Mouse (Mus musculus) liver, postnatal 0 days (tissue): ENCODE data around the gene Sox5. TPM values are rescaled to one million over a fixed set of nuclear protein-coding genes. Genes with fewer than 3 reads are reported as not detected.
A peak's percentile ranks its signal among the peaks of the same experiment; 100 is the strongest.

ENCODE experiments used
- ATAC-seq: fragments of 200-750 bp; cut with Nextera tagmentation; 2 replicates; pipeline ENCODE4 v1.8.0; 2017; ENCODE audit warnings: mild to moderate bottlenecking, moderate library complexity
- DNase-seq: peaks from one replicate; pipeline ENCODE4 v3.0.0-alpha.2; 2016
- H3K27ac ChIP-seq: fragments of 300-500 bp; sonication (generic); 2 replicates; pipeline ENCODE4 v1.5.1; 2014; ENCODE audit warnings: antibody characterized with exemption, moderate library complexity, mild to moderate bottlenecking, low read depth
- H3K27me3 ChIP-seq: fragments of 300-500 bp; sonication (generic); 2 replicates; pipeline ENCODE4 v1.6.1; 2014; ENCODE audit warnings: low read length, control low read depth, mixed read lengths; ENCODE audit not compliant: insufficient read depth
- H3K36me3 ChIP-seq: fragments of 300-500 bp; sonication (generic); replicated peaks from 2 replicates; pipeline ENCODE4 v1.6.1; 2014; ENCODE audit warnings: mild to moderate bottlenecking, control low read depth, low read length, moderate library complexity, mixed read lengths; ENCODE audit not compliant: insufficient read depth
- H3K4me1 ChIP-seq: fragments of 300-500 bp; sonication (generic); 2 replicates; pipeline ENCODE4 v1.6.1; 2014; ENCODE audit warnings: antibody characterized with exemption, mild to moderate bottlenecking, control low read depth; ENCODE audit not compliant: insufficient read depth
- H3K4me2 ChIP-seq: fragments of 300-500 bp; sonication (generic); 2 replicates; pipeline ENCODE4 v1.6.1; 2014; ENCODE audit warnings: low read depth, mild to moderate bottlenecking, low read length, moderate library complexity, mixed read lengths
- H3K4me3 ChIP-seq: fragments of 300-500 bp; sonication (generic); 2 replicates; pipeline ENCODE4 v1.5.1; 2014; ENCODE audit warnings: low read depth, low read length
- H3K9ac ChIP-seq: fragments of 300-500 bp; sonication (generic); replicated peaks from 2 replicates; pipeline ENCODE4 v1.6.1; 2014; ENCODE audit warnings: mild to moderate bottlenecking, moderate library complexity
- H3K9me3 ChIP-seq: fragments of 300-500 bp; sonication (generic); 2 replicates; pipeline ENCODE4 v1.6.1; 2016; ENCODE audit warnings: mild to moderate bottlenecking, control low read depth, low read length, mixed read lengths
- CTCF ChIP-seq: sonication (generic); IDR thresholded peaks from 2 replicates; pipeline ENCODE4 v1.5.1; 2016; ENCODE audit warnings: antibody characterized with exemption, low read depth
- EP300 ChIP-seq: IDR thresholded peaks from 2 replicates; pipeline ENCODE4 v1.6.1; 2016; ENCODE audit warnings: antibody characterized with exemption, low read depth, mild to moderate bottlenecking
- WGBS: fragments of 180-500 bp; shearing (Covaris S2); extraction: QIAGEN DNeasy Blood & Tissue Kit; methylation state at CpG from one replicate; pipeline ENCODE4 v1.1.7; 2014; ENCODE audit not compliant: insufficient replicate concordance; 5-methylcytosine and 5-hydroxymethylcytosine counted together
- polyA plus RNA-seq: library from polyadenylated mRNA; unstranded; fragments of >200 nt; fragmentation: Nextera tagmentation; extraction: Ambion mirVana; gene quantifications from 2 replicates; pipeline ENCODE4 v1.2.1, GENCODE M21; 2015

Sox5 gene
- polyA plus RNA-seq, 1 experiment from 2014 or later, result 7.5 TPM

DNA sequence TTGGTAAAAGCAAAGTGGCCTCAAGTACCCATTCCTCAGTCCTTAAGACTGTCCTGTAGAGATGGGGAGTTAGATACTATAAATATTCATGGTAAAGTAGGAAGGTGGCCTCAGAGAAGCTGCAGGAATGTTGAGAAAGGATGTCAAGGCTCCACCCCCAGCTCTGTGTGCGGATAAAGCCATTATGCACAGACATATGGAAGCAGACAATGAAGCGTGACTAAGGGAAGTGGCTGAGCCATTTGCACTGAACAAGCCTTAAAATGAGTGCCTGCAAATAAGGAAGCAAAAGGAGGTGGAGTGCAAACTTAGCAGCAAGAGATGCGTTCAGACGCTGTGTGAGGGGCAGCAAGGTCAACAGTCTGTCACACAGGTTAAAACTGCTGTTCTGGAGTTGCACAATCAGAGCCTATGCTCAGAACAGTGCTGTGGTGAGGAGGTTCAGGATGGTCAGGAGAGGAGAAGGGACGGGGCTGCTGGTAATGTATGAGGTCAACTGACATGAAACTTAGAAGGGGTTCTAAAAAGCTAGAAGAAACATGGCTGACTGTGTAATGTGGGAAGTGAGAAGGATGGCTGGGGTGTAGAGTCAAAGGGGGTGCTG lies 35.7 kb upstream of the Sox5 start:
- no peak for TF ChIP-seq EP300
- no peak for TF ChIP-seq CTCF
- DNase-seq (no peak), ATAC-seq (no peak)
- Histone ChIP-seq H3K27me3 (no peaks in the 10 kb centered on the region), H3K9me3 (no peaks in the 10 kb centered on the region), H3K36me3 (no peaks in the 10 kb centered on the region), H3K27ac (no peak overlapping the region), H3K4me1 (peaks cover 7% of the 10 kb centered on the region; the same call in 1 of the 2 replicates), H3K4me3 (no peak overlapping the region), H3K9ac (no peak overlapping the region), H3K4me2 (no peak overlapping the region)
- 43% methylated on average over 5 of the region's 5 CpGs for WGBS

DNA sequence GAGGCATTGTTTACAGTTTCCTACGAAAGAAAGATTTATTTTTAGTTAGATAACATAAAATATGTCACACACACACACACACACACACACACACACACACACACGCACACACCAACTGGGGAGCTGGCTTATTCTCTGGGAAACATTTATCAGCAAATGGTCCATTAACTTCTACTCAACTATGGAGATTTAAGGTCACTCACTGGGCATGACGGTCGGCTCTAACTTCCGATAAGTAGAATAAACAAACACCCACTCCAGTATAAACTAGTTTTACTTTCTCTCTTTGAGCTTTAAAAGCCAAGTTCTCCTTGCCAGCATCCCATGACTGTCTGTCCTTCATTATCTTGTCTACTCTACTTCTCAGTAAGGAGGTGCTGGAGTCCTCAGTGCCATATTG lies 33.8 kb upstream of the Sox5 start:
- H3K9ac ChIP-seq, result no peak overlapping the region
- no peaks in the 10 kb centered on the region for H3K9me3 ChIP-seq
- H3K4me3 ChIP-seq, result no peak overlapping the region
- ATAC-seq (no peak), DNase-seq (no peak)
- TF ChIP-seq CTCF (no peak), EP300 (no peak)
- no peak overlapping the region for H3K27ac ChIP-seq
- WGBS, result 62% methylated on average over 5 of the region's 5 CpGs
- H3K27me3 ChIP-seq, result no peaks in the 10 kb centered on the region
- H3K4me2 ChIP-seq, result no peak overlapping the region
- H3K36me3 ChIP-seq, result no peaks in the 10 kb centered on the region
- peaks cover 6% of the 10 kb centered on the region; the same call in 1 of the 2 replicates for H3K4me1 ChIP-seq

DNA sequence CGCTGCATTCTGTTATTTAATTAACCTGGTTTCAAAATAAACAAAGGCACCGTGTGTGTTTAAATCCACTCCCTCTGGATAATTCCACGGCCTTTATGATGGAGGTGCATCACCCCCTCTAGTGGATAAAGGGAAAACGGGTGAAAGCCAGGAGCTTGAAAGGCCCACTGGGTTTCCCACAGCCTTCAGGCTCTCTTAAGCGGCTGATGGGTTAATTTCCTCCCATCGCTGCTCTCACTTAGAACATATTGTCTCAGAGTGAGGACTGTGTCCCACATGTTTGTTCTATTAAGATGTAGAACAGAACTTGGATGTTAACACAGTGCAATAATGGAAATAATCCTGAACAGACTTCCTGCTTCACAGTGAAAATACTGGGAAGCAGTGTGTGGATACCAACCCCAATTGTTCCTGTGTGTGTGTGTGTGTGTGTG lies 33.2 kb upstream of the Sox5 start:
- peak; percentile 71 for TF ChIP-seq CTCF
- TF ChIP-seq EP300, result no peak
- Histone ChIP-seq H3K27ac (no peak overlapping the region), H3K27me3 (no peaks in the 10 kb centered on the region), H3K36me3 (no peaks in the 10 kb centered on the region), H3K4me1 (peaks cover 6% of the 10 kb centered on the region; the same call in 1 of the 2 replicates), H3K4me2 (no peak overlapping the region), H3K9me3 (no peaks in the 10 kb centered on the region), H3K9ac (no peak overlapping the region), H3K4me3 (no peak overlapping the region)
- DNase-seq, result no peak
- WGBS, result 20% methylated on average over 6 of the region's 6 CpGs
- peak; percentile 49; the same call in 1 of the 2 replicates for ATAC-seq

DNA sequence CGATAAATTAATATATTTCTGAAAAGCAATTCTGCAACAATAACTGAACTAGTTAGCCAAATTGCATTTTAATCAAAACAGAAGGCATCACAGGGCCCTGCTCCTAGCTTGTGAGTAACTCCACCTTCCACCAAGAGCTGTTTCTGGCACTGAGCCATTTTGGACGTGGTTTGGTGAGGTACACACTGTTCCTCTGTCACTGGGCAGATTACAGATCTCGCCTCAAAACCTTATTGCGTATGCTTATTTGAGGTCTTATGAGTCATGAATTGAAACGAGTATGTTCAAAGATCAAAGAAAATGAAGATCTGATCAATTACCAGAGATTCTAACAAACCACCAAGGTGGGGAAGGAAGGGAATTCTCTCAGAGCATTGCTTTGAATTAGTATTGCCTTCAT lies 22.5 kb upstream of the Sox5 start:
- H3K9me3 ChIP-seq, result peaks cover 3% of the 10 kb centered on the region; the same call in 1 of the 2 replicates
- no peaks in the 10 kb centered on the region for H3K4me1 ChIP-seq
- ATAC-seq, result no peak
- no peak overlapping the region for H3K4me2 ChIP-seq
- no peaks in the 10 kb centered on the region for H3K27me3 ChIP-seq
- no peaks in the 10 kb centered on the region for H3K36me3 ChIP-seq
- no peak overlapping the region for H3K27ac ChIP-seq
- no peak for TF ChIP-seq EP300
- TF ChIP-seq CTCF, result no peak
- WGBS, result 62% methylated on average over 5 of the region's 5 CpGs
- no peak for DNase-seq
- no peak overlapping the region for H3K4me3 ChIP-seq
- no peak overlapping the region for H3K9ac ChIP-seq

DNA sequence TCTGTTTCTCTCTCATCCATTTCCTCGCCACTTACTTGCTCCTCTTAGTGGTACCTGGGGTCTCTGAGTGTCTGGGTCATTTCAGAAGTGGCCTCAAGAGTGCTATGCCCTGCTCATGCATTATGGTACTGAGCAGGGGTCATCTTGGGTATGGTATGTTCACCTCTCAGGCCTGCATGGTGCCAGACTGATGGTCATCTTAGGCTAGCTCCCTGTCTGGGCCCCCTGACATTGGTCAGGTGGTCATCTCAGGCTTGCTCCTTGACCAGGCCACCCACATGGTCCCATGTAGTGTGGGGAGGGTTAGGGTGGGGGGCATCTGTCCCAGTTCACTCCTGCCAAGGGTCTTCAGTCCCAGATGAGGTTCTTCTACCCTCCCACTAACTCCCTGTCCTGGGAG lies 21.3 kb upstream of the Sox5 start:
- Histone ChIP-seq H3K4me3 (no peak overlapping the region), H3K9me3 (peaks cover 3% of the 10 kb centered on the region; the same call in 1 of the 2 replicates), H3K4me2 (no peak overlapping the region), H3K9ac (no peak overlapping the region), H3K27ac (no peak overlapping the region), H3K27me3 (no peaks in the 10 kb centered on the region), H3K36me3 (no peaks in the 10 kb centered on the region), H3K4me1 (no peaks in the 10 kb centered on the region)
- DNase-seq, result no peak
- 80% methylated on average over 1 of the region's 1 CpGs for WGBS
- TF ChIP-seq CTCF (no peak), EP300 (no peak)
- no peak for ATAC-seq

DNA sequence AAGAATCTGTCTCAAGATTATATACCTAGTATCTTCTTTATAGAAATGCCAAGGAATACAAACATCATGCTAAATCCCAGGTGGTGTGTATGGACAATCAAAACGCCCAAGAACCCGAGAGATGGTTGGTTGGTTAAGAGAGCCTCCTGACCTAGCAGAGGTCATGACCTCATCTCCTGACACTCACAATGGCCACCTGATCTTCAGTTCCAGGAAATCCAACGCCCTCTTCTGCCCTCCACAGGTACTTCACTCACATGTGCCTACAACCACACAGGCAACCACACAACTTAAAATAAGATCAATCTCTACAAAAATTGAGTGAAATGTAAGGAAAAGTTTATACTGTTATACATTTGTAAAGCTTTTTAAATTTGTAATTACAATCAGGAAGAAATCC lies 12.6 kb upstream of the Sox5 start:
- ATAC-seq (no peak), DNase-seq (no peak)
- Histone ChIP-seq H3K9me3 (no peaks in the 10 kb centered on the region), H3K27me3 (no peaks in the 10 kb centered on the region), H3K4me1 (no peaks in the 10 kb centered on the region; the same call in 1 of the 2 replicates), H3K27ac (no peak overlapping the region), H3K4me2 (no peak overlapping the region), H3K36me3 (no peaks in the 10 kb centered on the region), H3K4me3 (no peak overlapping the region), H3K9ac (no peak overlapping the region)
- TF ChIP-seq EP300 (no peak), CTCF (no peak)
- WGBS, result 67% methylated on average over 3 of the region's 3 CpGs

DNA sequence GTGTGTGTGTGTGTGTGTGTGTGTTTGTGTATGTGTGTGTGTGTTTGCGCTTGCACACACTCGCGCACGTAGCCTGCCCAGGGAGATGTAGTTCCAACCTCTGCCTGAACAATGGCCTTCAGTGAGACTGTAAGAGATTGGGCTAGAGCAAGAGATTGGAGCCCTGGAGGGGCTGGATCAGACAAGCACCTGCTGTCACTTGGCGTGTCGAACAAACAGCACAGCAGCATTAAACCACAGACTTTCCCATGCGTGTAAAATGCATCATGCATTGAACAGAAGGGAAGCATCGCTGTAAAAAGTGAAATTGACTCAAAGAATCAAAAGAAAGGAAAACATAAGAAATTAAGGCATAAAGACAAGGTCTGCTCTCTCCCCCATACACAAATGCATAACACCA lies 11.1 kb upstream of the Sox5 start:
- WGBS, result 83% methylated on average over 8 of the region's 8 CpGs
- no peak overlapping the region for H3K4me2 ChIP-seq
- no peak for TF ChIP-seq EP300
- TF ChIP-seq CTCF, result no peak
- no peak overlapping the region for H3K27ac ChIP-seq
- H3K4me1 ChIP-seq, result no peaks in the 10 kb centered on the region; the same call in 1 of the 2 replicates
- no peaks in the 10 kb centered on the region for H3K9me3 ChIP-seq
- no peak overlapping the region for H3K4me3 ChIP-seq
- ATAC-seq (no peak), DNase-seq (no peak)
- H3K27me3 ChIP-seq, result no peaks in the 10 kb centered on the region
- H3K9ac ChIP-seq, result no peak overlapping the region
- H3K36me3 ChIP-seq, result no peaks in the 10 kb centered on the region
